Mouse (Mus musculus): ENCODE results near the gene Defb19. TPM values are rescaled to one million over a fixed set of nuclear protein-coding genes. Genes with fewer than 3 reads are reported as not detected.

Gene Defb19
- 0.97 TPM in 1 of 2 replicates, not detected in the other for total RNA-seq (2021)
- long read RNA-seq = 0 reads

DNA sequence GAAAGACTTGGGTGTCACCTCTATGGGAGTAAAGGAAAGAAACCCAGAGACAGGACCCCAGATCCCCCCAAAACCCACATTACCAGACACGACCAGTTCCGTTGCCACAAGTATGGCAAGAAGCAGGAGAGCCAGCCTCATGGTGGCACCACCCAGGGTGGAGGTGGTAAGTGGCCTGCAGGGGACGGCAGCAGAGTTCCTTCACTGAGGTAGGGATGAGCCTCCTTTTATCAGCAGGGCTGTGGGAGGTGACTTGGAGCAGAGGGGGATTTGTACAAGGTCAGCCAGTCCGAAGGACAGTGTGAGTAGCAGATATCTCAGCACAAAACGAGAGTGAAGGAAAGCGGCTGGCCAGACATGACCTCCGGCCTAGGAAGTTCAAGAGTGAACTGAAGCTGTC, at the start of gene Defb19:
Defb19 (minus strand) TSS at position 206 of the 400 bp plus-strand sequence.
- no peak for DNase-seq

DNA sequence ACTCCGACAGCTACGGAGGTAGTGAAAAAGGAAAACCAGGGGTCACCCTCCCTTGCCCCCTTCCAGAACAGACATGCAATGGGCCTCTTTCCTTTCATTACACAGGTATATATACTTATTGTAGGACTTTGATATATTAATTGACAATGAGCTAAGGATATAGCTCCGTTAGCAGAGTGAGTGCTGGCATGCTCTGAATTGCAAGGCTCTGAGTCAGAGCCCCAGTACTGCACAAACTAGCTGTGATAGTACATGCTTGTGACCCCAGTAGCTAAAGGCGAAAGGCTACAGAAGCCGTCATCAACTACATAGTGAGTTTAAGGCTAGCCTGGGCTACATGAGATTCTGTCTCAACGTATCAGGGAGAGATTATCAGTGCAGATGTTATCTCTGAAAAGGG, 49.8 kb upstream of the Defb19 start:
- no peak for DNase-seq

DNA sequence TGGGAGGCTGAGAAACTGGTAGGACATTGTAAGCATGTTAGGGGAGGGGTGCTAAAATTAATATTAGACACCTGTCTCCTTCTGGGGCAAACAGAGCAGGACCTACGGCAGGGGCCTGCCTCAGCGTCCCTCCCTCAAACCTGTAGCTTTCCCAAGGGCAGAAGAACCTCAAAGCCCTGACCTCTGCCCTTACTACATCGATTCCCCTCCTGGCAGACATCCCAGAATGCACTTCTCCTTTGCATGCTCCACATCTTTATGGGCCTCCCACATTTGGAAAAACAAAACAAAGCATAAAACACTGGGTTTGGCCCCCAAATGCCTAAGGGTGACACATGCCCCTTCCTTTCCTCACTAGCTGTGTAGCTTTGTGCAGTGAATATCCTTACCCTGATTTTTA, 49.1 kb upstream of the Defb19 start:
- no peak for DNase-seq

DNA sequence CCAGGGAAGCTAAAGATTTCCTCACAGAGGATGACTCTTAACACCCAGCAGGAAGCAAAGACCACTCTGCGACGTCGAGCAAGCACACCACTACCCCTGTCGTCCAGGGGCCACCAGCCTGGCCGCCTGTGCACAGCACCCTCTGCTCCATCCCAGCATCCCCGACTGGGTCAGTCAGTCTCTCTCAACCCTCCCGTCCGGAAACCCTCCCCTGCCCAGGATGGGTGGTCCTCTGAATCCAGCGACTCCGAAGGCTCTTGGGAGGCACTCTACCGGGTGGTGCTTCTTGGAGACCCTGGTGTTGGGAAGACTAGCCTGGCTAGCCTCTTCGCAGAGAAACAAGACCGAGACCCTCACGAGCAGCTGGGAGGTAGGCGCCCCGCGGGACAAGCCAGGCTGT, 48.0 kb upstream of the Defb19 start:
- no peak for DNase-seq

GRCm38 (mm10) chr2:152626774-152627591, 46.9 kb upstream of the Defb19 start, which contains the start of gene Rem1:
Gene Rem1, plus strand, starts transcription at chr2:152626951.
- peak; percentile 38 for DNase-seq

DNA sequence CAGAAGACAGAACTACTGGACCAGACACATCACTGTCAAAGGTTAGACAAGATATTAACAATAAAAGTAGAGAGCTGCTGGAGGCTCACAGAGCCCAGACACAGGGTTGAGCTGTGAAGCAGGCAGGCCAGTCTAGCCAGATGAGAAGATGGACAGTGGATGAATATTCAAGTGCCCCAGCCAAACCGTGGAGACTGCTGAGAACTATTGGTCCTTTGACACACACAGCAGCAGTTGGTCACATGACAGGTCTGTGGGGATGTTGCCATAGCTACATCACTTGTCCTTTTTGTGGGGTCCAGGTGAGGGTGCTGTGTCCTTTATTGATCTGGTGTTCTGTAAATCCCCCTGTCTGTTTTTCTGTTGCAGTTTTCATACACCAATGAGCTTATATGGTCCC, 45.1 kb upstream of the Defb19 start:
- no peak for DNase-seq

DNA sequence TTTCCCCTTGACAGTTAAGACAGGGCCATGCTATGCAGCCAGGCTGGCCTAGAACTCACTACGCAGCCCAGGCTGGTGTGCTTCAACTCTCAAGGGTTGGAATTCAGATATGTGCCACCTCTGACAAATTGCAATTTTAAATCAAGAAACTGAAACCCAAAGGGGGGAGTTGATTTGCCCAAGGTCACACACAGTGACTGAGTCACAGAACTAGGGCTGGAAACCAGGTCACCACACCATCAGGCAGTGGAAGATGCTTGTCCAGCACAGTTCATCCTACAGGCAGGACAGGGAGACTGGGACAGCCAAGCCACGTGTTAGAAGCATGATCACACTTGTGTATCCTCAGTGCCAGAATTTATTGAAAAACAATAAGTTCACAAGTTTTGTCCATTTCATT, 44.5 kb upstream of the Defb19 start:
- DNase-seq = peak; percentile 28

- DNase-seq = no peak
Measured at GRCm38 (mm10) chr2:152622953-152623352, 42.8 kb upstream of the Defb19 start, which contains the start of gene Defb25. Gene Defb25, minus strand, starts transcription at chr2:152623053.

DNA sequence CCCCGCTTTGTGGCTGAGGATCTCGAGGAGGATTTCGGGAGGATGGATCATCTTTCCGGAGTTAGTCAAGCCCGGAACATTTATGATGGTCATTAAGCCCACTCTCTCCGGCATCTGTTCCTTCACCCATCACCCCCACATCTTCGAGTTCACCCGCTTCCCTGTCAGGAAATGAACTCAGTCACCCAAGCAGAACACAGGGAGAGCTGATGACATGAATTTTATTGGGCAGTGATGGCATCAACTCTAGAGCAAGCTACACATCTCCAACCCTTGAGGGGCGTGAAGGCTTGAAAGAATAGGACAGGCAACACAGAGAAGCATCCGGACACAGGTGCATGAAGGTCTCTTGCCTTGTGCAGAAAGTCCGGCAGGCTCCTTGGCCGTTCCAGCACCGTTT, 42.0 kb upstream of the Defb19 start:
- DNase-seq = no peak

DNA sequence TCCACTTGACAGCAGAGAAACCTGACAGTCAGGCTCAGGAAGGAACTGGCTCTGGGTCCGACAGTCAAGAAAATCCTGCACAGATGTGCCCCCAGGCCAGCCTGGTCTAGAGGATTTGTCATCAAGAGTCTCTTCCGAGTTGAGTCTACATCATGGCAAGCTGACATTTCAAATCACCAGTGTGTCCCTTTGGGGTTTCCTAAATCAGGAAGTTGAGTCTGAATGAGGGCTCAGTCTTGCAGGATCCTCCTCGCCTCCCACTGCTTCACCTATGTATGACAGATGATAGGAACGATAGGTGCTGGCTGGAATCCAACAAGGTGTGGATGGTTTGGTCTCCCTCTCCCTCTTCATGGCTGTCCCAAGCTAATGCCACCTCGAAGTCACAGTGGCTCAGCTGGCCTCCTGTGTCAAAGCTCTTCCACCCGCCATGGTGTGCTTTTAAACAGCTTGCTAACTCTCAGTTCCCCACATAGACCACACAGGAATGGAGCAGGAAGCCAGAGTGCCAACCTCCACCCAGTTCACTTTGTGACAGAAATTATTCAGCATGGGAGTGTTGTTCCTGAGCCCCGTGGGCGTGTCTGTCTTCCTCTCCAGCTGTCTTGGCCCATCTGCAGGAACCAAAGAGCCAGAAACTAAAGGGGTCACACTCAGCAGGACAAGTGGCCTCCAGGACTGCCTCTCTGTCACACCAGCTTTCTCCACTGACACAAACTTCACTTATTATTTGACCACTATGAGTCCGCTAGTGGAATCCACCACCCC, 40.4 kb upstream of the Defb19 start:
- DNase-seq = no peak

GRCm38 (mm10) chr2:152617374-152617773, 37.3 kb upstream of the Defb19 start:
- no peak for DNase-seq

GRCm38 (mm10) chr2:152616470-152616869, 36.4 kb upstream of the Defb19 start:
- DNase-seq = no peak

- DNase-seq = peak; percentile 17
Measured at GRCm38 (mm10) chr2:152615563-152615962, 35.5 kb upstream of the Defb19 start.

GRCm38 (mm10) chr2:152612193-152612592, 32.1 kb upstream of the Defb19 start:
- no peak for DNase-seq

DNA sequence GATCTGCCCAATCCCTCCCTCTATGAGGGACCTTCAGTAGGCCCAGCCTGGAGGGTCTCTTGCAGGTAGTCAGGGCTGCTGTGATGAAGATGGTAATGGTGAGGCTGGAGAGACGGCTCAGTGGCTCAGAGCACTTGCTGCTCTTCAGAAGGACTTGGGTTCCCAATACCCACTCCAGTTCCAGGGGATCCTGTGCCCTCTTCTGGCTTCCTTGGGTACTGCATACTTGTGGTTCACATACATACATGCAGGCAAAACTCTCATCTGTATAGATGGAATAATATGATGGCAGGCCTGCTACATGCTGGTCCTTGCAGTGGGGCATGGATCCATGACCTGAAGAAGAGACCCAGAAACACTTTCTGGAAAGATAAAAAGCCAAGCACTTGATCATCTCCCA, 28.6 kb upstream of the Defb19 start:
- no peak for DNase-seq

DNA sequence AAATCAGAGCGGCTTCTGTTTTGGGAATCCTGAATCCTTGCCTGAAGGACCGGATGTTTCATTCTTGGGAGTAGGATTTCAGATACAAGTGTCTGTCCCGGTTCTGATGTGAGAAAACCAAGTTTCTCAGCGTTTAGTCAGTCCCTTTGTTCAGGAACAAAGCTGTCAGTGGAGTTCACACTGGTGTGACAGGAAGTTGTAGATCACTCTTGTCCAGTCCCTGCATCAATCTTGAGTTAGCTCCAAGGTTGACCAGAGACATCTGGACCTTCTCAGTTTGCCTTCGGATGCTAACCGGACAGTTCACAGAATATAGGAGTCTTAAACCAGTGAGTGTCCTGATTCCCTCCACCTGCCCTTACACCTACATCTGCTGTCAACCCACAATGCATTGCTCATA, 27.6 kb upstream of the Defb19 start:
- DNase-seq = no peak

DNA sequence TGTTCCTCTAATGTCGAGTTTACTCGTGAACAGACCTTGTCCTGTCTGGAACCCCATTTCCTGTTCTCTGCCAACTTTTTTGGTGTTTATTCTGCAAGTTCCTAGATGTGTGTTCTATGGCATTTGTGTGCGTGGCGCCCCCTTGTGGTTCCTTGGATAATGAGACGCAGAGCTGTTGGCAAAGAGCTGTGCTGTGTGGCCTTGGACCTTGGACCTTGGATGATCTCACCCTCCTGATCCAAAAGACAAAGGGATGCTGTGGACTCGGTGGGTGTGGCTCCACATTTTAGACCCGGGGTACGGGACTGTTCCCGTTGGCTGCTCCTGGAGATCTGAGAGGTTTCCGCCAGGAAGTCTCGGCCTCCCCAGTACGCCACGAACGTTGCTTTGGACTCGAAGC, 23.9 kb upstream of the Defb19 start, which contains the start of gene Defb36:
Defb36 (plus strand) TSS at position 271 of the 400 bp plus-strand sequence.
- peak; percentile 78 for DNase-seq

GRCm38 (mm10) chr2:152601275-152601960, 21.3 kb upstream of the Defb19 start:
- no peak for DNase-seq

DNA sequence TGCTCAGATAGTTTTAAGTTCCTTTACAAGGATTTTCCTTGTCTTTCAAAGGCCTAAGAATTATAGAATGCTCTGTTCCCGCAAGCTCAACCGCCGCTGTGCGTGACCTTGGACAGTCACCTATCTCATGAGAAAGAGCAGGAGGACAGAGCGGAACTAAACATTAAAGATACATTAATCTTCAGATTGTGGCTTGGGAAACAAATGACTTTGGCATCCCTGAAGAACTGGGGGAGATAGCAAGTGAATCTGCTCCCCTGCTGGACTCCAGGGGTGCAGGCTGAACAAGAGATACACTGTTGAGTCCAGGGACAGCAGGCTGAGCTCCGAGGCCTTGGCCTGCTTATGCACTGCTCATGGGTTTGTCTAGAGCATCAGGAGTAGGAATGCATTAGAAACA, 20.0 kb upstream of the Defb19 start:
- no peak for DNase-seq

- no peak for DNase-seq
Measured at GRCm38 (mm10) chr2:152599299-152599698, 19.2 kb upstream of the Defb19 start, which contains the start of gene Defb45. Gene Defb45, minus strand, starts transcription at chr2:152599399.

GRCm38 (mm10) chr2:152589021-152589420, 8.9 kb upstream of the Defb19 start:
- no peak for DNase-seq

- no peak for DNase-seq
Measured at GRCm38 (mm10) chr2:152588450-152588849, 8.3 kb upstream of the Defb19 start.
